Mouse (Mus musculus): ENCODE measurements around the gene Sytl3. TPM values are rescaled to one million over a fixed set of nuclear protein-coding genes. Genes with fewer than 3 reads are reported as not detected.
"Not testable (repeated sequence)": the region's sequence is repeated elsewhere in the genome, so short reads cannot be mapped to it uniquely, and the experiment has no call there.

The Sytl3 gene
- polyA plus RNA-seq, 1 experiment from 2014 or later = not detected

DNA sequence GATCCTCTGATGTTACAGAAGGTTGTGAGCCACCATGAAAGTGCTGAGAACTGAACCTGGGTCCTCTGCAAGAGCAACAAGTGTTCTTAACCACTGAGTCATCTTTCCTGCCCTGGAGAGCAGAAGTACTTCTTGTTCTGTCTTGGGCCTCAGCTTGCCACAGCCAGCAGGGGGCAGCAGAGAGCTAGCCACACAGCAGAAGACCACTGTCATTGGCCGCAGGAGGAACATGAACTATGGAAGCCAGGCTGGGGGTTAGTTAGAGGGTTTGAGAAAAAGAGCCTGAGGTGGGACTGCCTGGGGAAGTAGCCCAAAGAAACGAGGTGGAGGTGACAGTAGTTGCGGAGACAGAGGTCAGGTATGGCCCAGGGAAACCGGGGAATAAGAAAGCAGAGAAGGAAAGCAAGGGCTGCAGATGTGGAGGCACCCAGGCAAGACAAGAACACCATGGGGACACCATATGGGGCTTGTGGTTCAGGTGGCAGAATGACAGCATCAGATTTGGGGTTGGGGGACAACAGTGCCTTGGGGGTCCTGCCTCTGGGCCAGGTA lies 38.4 kb downstream of the Sytl3 start:
- not testable (repeated sequence) for DNase-seq (ENCODE audit: low spot score); H3K4me2 ChIP-seq (ENCODE audit: low read depth); H3K4me3 ChIP-seq (ENCODE audit: low read depth, low read length); H3K4me1 ChIP-seq (ENCODE audit: control insufficient read depth, insufficient read depth, low read length); H3K27ac ChIP-seq (ENCODE audit: low read depth, low read length); H3K27me3 ChIP-seq (ENCODE audit: control insufficient read depth, insufficient read depth, low read length); H3K9me3 ChIP-seq (ENCODE audit: control insufficient read depth, low read length); H3K36me3 ChIP-seq (ENCODE audit: control insufficient read depth, insufficient read depth, low read length); H3K9ac ChIP-seq (ENCODE audit: low read length)
- 40% methylated on average over 1 of the region's 4 CpGs for WGBS
- ATAC-seq (ENCODE audit: insufficient read depth, low FRiP score, low TSS enrichment) = peak; percentile 38; the same call in 1 of the 2 replicates

DNA sequence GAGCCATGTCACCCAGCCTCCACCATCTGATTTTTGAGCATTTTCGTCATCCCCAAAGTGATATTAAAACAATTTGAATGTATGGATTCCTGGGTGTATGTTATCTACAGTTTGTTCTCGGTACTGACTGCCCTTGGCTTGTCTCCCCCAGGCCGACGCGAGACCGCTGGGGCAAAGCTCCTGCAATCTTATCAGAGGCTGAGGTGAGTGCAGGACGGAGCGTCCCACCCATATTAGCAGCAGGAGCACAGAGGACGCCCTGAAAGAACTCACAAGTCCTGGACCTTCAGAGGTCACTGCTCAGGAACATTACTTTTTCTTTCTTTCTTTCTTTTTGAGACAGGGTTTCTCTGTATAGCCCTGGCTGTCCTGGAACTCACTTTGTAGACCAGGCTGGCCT lies 40.6 kb downstream of the Sytl3 start:
- not testable (repeated sequence) for ATAC-seq (ENCODE audit: insufficient read depth, low FRiP score, low TSS enrichment); H3K27me3 ChIP-seq (ENCODE audit: control insufficient read depth, insufficient read depth, low read length); H3K4me3 ChIP-seq (ENCODE audit: low read depth, low read length); DNase-seq (ENCODE audit: low spot score); H3K27ac ChIP-seq (ENCODE audit: low read depth, low read length); H3K36me3 ChIP-seq (ENCODE audit: control insufficient read depth, insufficient read depth, low read length); H3K4me2 ChIP-seq (ENCODE audit: low read depth); H3K9me3 ChIP-seq (ENCODE audit: control insufficient read depth, low read length); H3K9ac ChIP-seq (ENCODE audit: low read length); H3K4me1 ChIP-seq (ENCODE audit: control insufficient read depth, insufficient read depth, low read length)
- 95% methylated on average over 8 of the region's 9 CpGs for WGBS

DNA sequence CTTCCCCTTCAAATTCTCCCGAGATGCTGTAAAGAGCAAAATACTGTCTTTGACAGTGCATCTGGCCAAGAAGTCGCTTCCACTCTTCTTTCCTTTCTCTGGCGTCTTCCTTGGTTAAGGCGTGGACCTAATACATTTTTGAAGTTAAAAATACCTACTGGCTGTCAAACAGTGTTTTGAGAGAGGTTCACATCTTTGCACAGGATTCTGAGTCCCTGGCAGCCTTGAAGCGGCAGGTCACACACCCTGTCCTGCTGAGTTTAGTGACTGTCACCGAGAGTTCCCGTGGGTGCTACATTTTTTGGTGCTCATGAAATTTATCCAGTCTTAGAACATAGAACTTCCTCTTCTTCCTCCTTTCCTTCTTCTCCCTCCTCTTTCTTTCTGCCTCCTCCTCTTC lies 41.2 kb downstream of the Sytl3 start:
- H3K36me3 ChIP-seq (ENCODE audit: control insufficient read depth, insufficient read depth, low read length); H3K27ac ChIP-seq (ENCODE audit: low read depth, low read length); H3K4me1 ChIP-seq (ENCODE audit: control insufficient read depth, insufficient read depth, low read length); ATAC-seq (ENCODE audit: insufficient read depth, low FRiP score, low TSS enrichment); H3K4me2 ChIP-seq (ENCODE audit: low read depth); H3K4me3 ChIP-seq (ENCODE audit: low read depth, low read length); H3K9me3 ChIP-seq (ENCODE audit: control insufficient read depth, low read length); H3K9ac ChIP-seq (ENCODE audit: low read length); DNase-seq (ENCODE audit: low spot score); H3K27me3 ChIP-seq (ENCODE audit: control insufficient read depth, insufficient read depth, low read length): not testable (repeated sequence)
- 65% methylated on average over 3 of the region's 7 CpGs for WGBS

DNA sequence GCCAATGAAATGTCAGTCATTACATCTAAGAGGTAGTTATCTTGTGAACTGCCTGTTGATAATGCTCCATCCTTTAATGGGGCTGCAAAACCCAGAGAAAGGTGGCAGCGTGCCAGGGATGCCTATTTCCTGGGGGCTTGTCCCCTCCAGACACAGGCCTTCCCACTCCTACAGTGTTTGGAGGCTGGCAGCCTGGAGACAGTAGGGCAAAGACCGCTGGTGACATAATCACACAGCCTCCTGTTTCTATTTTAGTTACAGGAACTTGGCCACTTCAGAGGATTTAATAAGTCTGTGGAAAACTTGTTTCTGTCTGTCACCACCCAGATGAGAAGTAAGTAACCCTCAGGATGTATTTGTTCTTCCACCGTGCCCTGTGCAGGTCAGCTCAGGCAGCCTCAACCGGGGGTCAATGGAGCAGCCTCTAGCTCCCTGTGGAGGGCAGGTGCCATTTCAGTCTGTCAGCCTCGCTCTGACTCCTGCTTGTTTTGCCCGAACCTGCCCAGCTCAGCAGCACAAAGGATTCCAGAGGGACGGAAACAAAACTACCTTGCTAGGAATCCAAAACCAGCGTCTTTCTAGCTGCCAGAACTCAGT lies 43.8 kb downstream of the Sytl3 start:
- not testable (repeated sequence) for H3K4me2 ChIP-seq (ENCODE audit: low read depth); H3K27ac ChIP-seq (ENCODE audit: low read depth, low read length); H3K27me3 ChIP-seq (ENCODE audit: control insufficient read depth, insufficient read depth, low read length); DNase-seq (ENCODE audit: low spot score); H3K9me3 ChIP-seq (ENCODE audit: control insufficient read depth, low read length); H3K4me1 ChIP-seq (ENCODE audit: control insufficient read depth, insufficient read depth, low read length); H3K9ac ChIP-seq (ENCODE audit: low read length); H3K4me3 ChIP-seq (ENCODE audit: low read depth, low read length); H3K36me3 ChIP-seq (ENCODE audit: control insufficient read depth, insufficient read depth, low read length)
- ATAC-seq (ENCODE audit: insufficient read depth, low FRiP score, low TSS enrichment) = peak; percentile 21; the same call in 1 of the 2 replicates
- WGBS = 68% methylated on average over 2 of the region's 8 CpGs

DNA sequence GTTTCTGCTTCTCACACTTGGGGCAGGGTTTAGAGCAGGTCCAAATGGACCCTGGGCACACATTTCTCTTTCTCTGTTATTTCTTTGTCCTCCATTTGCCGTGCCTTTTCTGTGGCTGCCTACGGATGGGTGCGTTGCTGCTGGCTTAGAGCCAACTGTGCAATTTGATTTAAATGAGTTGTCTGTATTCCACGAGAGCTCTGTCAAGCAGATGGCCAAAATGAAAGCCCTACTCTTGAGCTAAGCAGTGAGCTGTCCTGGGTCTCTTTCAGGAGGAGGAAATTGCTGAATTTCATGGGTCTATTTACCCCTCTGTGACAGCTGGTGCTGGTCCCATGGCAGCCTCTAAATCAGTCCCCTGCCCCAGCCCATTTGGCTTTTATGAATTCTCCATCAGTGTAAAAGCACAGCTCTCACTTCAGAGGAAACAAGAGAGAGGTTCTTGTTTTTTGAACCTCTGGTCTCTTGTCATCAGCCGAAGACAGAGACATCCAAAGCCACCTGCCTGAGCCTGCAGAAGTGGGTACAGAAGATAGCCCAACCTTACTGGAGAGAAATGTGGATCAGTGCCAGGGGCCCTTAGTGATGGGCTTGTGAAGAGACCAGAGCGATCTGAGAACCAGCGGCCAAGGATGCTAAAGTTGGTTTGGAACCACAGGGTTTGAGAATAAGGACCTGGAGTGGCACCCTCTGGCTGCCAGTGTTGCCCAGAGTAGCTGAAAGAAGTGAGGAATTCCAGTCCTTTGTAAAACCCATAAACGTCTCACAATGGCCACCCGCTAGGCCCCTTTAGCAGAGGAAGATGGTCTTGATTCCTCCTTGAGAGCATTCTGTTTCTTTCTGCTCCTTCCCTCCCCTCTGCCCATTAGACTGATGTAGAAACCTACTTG lies 44.7 kb downstream of the Sytl3 start:
- DNase-seq (ENCODE audit: low spot score); H3K4me2 ChIP-seq (ENCODE audit: low read depth); H3K4me1 ChIP-seq (ENCODE audit: control insufficient read depth, insufficient read depth, low read length); H3K9ac ChIP-seq (ENCODE audit: low read length); H3K27ac ChIP-seq (ENCODE audit: low read depth, low read length); H3K27me3 ChIP-seq (ENCODE audit: control insufficient read depth, insufficient read depth, low read length); H3K36me3 ChIP-seq (ENCODE audit: control insufficient read depth, insufficient read depth, low read length); H3K4me3 ChIP-seq (ENCODE audit: low read depth, low read length); H3K9me3 ChIP-seq (ENCODE audit: control insufficient read depth, low read length): not testable (repeated sequence)
- peak; percentile 94 for ATAC-seq (ENCODE audit: insufficient read depth, low FRiP score, low TSS enrichment)
- WGBS = 27% methylated on average over 6 of the region's 9 CpGs

DNA sequence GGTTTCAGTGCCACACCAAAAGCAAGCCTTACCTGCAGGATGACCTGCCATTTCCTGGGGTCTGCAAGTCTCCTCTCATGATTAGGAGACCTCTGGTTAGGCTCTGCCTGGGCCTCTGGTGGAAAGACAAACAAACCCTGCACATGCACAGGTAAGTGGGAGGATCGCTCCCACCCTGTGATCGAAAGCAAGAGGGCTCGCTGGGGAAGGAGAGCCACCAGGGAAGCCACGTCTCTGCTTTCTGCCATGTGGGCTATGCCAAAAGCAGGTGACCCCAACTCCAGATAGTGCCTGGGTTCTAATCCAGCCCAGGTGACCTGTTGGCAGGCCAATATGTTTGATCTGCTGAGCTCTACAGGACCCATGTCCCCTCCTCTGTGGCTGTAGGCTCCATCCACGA lies 47.6 kb downstream of the Sytl3 start:
- H3K36me3 ChIP-seq (ENCODE audit: control insufficient read depth, insufficient read depth, low read length); ATAC-seq (ENCODE audit: insufficient read depth, low FRiP score, low TSS enrichment); H3K27ac ChIP-seq (ENCODE audit: low read depth, low read length); H3K4me3 ChIP-seq (ENCODE audit: low read depth, low read length); DNase-seq (ENCODE audit: low spot score); H3K4me1 ChIP-seq (ENCODE audit: control insufficient read depth, insufficient read depth, low read length); H3K27me3 ChIP-seq (ENCODE audit: control insufficient read depth, insufficient read depth, low read length); H3K4me2 ChIP-seq (ENCODE audit: low read depth); H3K9me3 ChIP-seq (ENCODE audit: control insufficient read depth, low read length); H3K9ac ChIP-seq (ENCODE audit: low read length): not testable (repeated sequence)
- WGBS = 90% methylated on average over 5 of the region's 5 CpGs

DNA sequence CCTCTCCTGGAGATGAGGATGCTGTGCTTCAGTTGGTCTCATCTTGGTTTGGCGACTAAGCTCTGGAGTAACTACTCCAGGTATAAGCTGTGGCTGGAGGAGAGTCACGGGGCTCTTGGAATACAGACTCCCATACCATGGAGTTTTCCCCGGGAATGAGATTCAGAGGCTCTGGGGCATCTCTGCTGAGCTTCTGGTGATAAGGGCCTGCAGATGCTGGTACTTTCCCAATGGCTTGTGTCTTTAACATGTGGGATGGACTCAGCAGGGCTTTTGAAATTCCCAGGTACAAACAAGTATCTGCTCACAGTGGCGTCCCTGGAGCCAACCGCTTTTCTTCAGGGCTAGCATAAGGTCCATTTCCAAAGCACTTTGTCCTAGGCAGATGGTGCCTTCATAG lies 48.5 kb downstream of the Sytl3 start:
- H3K4me1 ChIP-seq (ENCODE audit: control insufficient read depth, insufficient read depth, low read length); H3K9me3 ChIP-seq (ENCODE audit: control insufficient read depth, low read length); H3K27ac ChIP-seq (ENCODE audit: low read depth, low read length); H3K27me3 ChIP-seq (ENCODE audit: control insufficient read depth, insufficient read depth, low read length); H3K4me3 ChIP-seq (ENCODE audit: low read depth, low read length); DNase-seq (ENCODE audit: low spot score); H3K9ac ChIP-seq (ENCODE audit: low read length); H3K36me3 ChIP-seq (ENCODE audit: control insufficient read depth, insufficient read depth, low read length); H3K4me2 ChIP-seq (ENCODE audit: low read depth); ATAC-seq (ENCODE audit: insufficient read depth, low FRiP score, low TSS enrichment): not testable (repeated sequence)
- 94% methylated on average over 5 of the region's 5 CpGs for whole genome bisulfite sequencing

DNA sequence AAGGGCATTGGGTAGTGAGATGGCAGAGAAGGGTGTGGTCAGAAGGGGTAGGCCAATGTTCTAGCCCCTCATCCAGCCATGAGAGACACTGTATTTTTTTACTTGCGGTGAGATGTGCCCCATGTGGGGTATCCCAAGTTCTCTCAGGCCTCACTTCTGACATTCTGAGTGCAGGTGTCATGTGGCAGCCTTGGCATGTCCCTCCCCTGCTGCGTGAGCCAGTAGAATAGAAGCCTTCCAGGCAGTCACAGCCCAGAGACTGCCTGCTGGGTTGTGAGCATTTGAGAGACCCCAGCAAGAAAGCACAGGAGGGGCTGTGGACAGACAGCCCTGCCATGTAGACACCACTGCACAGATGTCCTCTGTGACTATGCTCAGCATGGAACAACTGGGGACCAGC lies 49.3 kb downstream of the Sytl3 start:
- H3K9me3 ChIP-seq (ENCODE audit: control insufficient read depth, low read length); H3K4me3 ChIP-seq (ENCODE audit: low read depth, low read length); H3K27ac ChIP-seq (ENCODE audit: low read depth, low read length); H3K4me1 ChIP-seq (ENCODE audit: control insufficient read depth, insufficient read depth, low read length); H3K9ac ChIP-seq (ENCODE audit: low read length); ATAC-seq (ENCODE audit: insufficient read depth, low FRiP score, low TSS enrichment); DNase-seq (ENCODE audit: low spot score); H3K4me2 ChIP-seq (ENCODE audit: low read depth); H3K27me3 ChIP-seq (ENCODE audit: control insufficient read depth, insufficient read depth, low read length); H3K36me3 ChIP-seq (ENCODE audit: control insufficient read depth, insufficient read depth, low read length): not testable (repeated sequence)
- 61% methylated on average over 2 of the region's 2 CpGs for WGBS

DNA sequence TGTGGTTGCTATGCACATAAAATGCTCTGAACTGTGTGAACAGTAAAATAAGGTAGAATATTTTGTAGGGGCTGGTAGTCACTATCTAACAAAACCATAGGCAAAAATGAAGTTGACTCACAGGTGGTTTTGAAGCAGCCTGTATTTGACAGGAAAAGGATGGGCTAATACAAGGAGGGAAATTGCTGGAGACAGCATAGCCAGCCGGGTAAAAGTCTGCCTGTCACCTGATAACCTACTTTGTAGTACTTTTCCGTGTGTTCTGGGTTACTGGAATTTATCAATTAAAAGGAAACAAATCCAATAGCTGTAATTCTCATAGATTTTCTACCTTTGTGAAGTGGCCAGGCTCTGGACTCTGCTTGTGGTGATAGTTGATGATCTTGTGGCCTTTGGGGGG lies 54.6 kb downstream of the Sytl3 start:
- 94% methylated on average over 2 of the region's 2 CpGs for WGBS
- not testable (repeated sequence) for H3K4me1 ChIP-seq (ENCODE audit: control insufficient read depth, insufficient read depth, low read length); H3K4me2 ChIP-seq (ENCODE audit: low read depth); ATAC-seq (ENCODE audit: insufficient read depth, low FRiP score, low TSS enrichment); H3K36me3 ChIP-seq (ENCODE audit: control insufficient read depth, insufficient read depth, low read length); H3K27ac ChIP-seq (ENCODE audit: low read depth, low read length); H3K27me3 ChIP-seq (ENCODE audit: control insufficient read depth, insufficient read depth, low read length); H3K4me3 ChIP-seq (ENCODE audit: low read depth, low read length); H3K9me3 ChIP-seq (ENCODE audit: control insufficient read depth, low read length); DNase-seq (ENCODE audit: low spot score); H3K9ac ChIP-seq (ENCODE audit: low read length)
